Mouse (Mus musculus) intestine, embryonic 16.5 days (tissue): Measurements from ENCODE around the gene Cacna1a. TPM values are rescaled to one million over a fixed set of nuclear protein-coding genes. Genes with fewer than 3 reads are reported as not detected.

Experiments used
- ATAC-seq: fragments of 200-750 bp; cut with Nextera tagmentation; 2 replicates; pipeline ENCODE4 v1.8.0; 2017; ENCODE audit warnings: moderate TSS enrichment, moderate library complexity
- H3K27ac ChIP-seq: fragments of 300-500 bp; sonication (generic); 2 replicates; pipeline ENCODE4 v1.5.1; 2014; ENCODE audit warnings: mild to moderate bottlenecking, low read length
- H3K27me3 ChIP-seq: fragments of 300-500 bp; sonication (generic); replicated peaks from 2 replicates; pipeline ENCODE4 v1.6.1; 2014; ENCODE audit warnings: low read length, control low read depth, mixed read lengths; ENCODE audit not compliant: control insufficient read depth, insufficient read depth
- H3K36me3 ChIP-seq: fragments of 300-500 bp; sonication (generic); 2 replicates; pipeline ENCODE4 v1.6.1; 2014; ENCODE audit warnings: low read length, control low read depth; ENCODE audit not compliant: control insufficient read depth, insufficient read depth
- H3K4me1 ChIP-seq: fragments of 300-500 bp; sonication (generic); 2 replicates; pipeline ENCODE4 v1.6.1; 2014; ENCODE audit warnings: low read length, control low read depth, mixed read lengths; ENCODE audit not compliant: control insufficient read depth, insufficient read depth
- H3K4me2 ChIP-seq: fragments of 300-500 bp; sonication (generic); 2 replicates; pipeline ENCODE4 v1.6.1; 2014; ENCODE audit warnings: low read depth, low read length, control low read depth
- H3K4me3 ChIP-seq: fragments of 300-500 bp; sonication (generic); 2 replicates; pipeline ENCODE4 v1.5.1; 2014; ENCODE audit warnings: mild to moderate bottlenecking, low read length
- H3K9ac ChIP-seq: fragments of 300-500 bp; sonication (generic); 2 replicates; pipeline ENCODE4 v1.6.1; 2014; ENCODE audit warnings: low read depth, low read length
- H3K9me3 ChIP-seq: fragments of 300-500 bp; sonication (generic); 2 replicates; pipeline ENCODE4 v1.6.1; 2016; ENCODE audit warnings: low read length, control low read depth; ENCODE audit not compliant: control insufficient read depth
- WGBS: fragments of 180-500 bp; shearing (Covaris S2); extraction: QIAGEN DNeasy Blood & Tissue Kit; methylation state at CpG from one replicate; pipeline ENCODE4 v1.1.7; 2014; 5-methylcytosine and 5-hydroxymethylcytosine counted together
- polyA plus RNA-seq: library from polyadenylated mRNA; unstranded; fragments of >200 nt; fragmentation: Nextera tagmentation; extraction: Ambion mirVana; gene quantifications from 2 replicates; pipeline ENCODE4 v1.2.1, GENCODE M21; 2015

The Cacna1a gene
- polyA plus RNA-seq, 1 experiment from 2014 or later, result 2.5 TPM

- H3K36me3 ChIP-seq, result no peaks in the 10 kb centered on the region
- H3K27ac ChIP-seq, result no peak overlapping the region
- ATAC-seq, result peak; percentile 82
- H3K27me3 ChIP-seq, result no peaks in the 10 kb centered on the region
- H3K9me3 ChIP-seq, result no peaks in the 10 kb centered on the region
- peaks cover 4% of the 10 kb centered on the region; the same call in 1 of the 2 replicates for H3K4me1 ChIP-seq
- 21% methylated on average over 20 of the region's 20 CpGs for WGBS
- H3K9ac ChIP-seq, result peak overlapping the region; percentile 48
- 0 out of 2 replicates have a peak overlapping the region, but pooled peaks have one; percentile 30 for H3K4me2 ChIP-seq
- H3K4me3 ChIP-seq, result no peak overlapping the region
Measured at GRCm38 (mm10) chr8:84357631-84358371, 30.4 kb upstream of the Cacna1a start.

- no peaks in the 10 kb centered on the region for H3K9me3 ChIP-seq
- H3K9ac ChIP-seq, result no peak overlapping the region
- 19% methylated on average over 23 of the region's 23 CpGs for WGBS
- H3K27ac ChIP-seq, result no peak overlapping the region
- no peaks in the 10 kb centered on the region for H3K4me1 ChIP-seq
- no peak overlapping the region for H3K4me3 ChIP-seq
- no peak for ATAC-seq
- H3K4me2 ChIP-seq, result no peak overlapping the region
- H3K27me3 ChIP-seq, result no peaks in the 10 kb centered on the region
- H3K36me3 ChIP-seq, result no peaks in the 10 kb centered on the region
Measured at GRCm38 (mm10) chr8:84363428-84364134, 24.7 kb upstream of the Cacna1a start.

GRCm38 (mm10) chr8:84365197-84365596, 23.0 kb upstream of the Cacna1a start:
- no peaks in the 10 kb centered on the region for H3K36me3 ChIP-seq
- WGBS, result 87% methylated on average over 1 of the region's 1 CpGs
- ATAC-seq, result no peak
- H3K27ac ChIP-seq, result no peak overlapping the region
- H3K4me3 ChIP-seq, result no peak overlapping the region
- no peak overlapping the region for H3K4me2 ChIP-seq
- H3K9ac ChIP-seq, result no peak overlapping the region
- H3K4me1 ChIP-seq, result no peaks in the 10 kb centered on the region
- no peaks in the 10 kb centered on the region for H3K9me3 ChIP-seq
- no peaks in the 10 kb centered on the region for H3K27me3 ChIP-seq

DNA sequence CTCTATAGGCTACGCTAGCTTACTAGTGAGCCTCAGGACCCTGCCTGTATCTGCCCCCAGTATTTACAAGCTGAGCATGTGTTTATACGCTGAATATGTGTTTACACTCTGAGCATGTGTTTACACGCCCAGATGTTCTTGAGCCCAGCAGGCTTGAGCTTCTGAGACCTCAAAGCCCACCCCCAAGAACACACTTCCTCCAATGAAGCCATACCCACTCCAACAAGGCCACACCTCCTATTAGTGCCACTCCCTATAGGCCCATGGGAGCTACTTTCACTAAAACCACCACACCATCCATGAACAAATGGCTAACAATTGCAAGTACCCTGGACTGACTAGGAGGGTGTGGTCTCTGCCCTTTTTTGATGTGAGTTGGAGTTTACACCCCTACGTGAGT, 17.3 kb upstream of the Cacna1a start:
- no peak overlapping the region for H3K4me2 ChIP-seq
- peak; percentile 53 for ATAC-seq
- H3K4me3 ChIP-seq, result no peak overlapping the region
- H3K9ac ChIP-seq, result no peak overlapping the region
- H3K36me3 ChIP-seq, result no peaks in the 10 kb centered on the region
- WGBS, result 56% methylated on average over 4 of the region's 4 CpGs
- no peaks in the 10 kb centered on the region for H3K9me3 ChIP-seq
- no peak overlapping the region for H3K27ac ChIP-seq
- no peaks in the 10 kb centered on the region for H3K4me1 ChIP-seq
- H3K27me3 ChIP-seq, result no peaks in the 10 kb centered on the region

GRCm38 (mm10) chr8:84375038-84375437, 13.2 kb upstream of the Cacna1a start:
- WGBS, result 43% methylated on average over 5 of the region's 5 CpGs
- H3K27me3 ChIP-seq, result no peaks in the 10 kb centered on the region
- no peak overlapping the region for H3K4me3 ChIP-seq
- H3K36me3 ChIP-seq, result no peaks in the 10 kb centered on the region
- H3K27ac ChIP-seq, result no peak overlapping the region
- H3K4me2 ChIP-seq, result no peak overlapping the region
- H3K9ac ChIP-seq, result no peak overlapping the region
- no peaks in the 10 kb centered on the region for H3K9me3 ChIP-seq
- ATAC-seq, result no peak
- no peaks in the 10 kb centered on the region for H3K4me1 ChIP-seq

- Histone ChIP-seq H3K9ac (no peak overlapping the region), H3K9me3 (no peaks in the 10 kb centered on the region), H3K36me3 (no peaks in the 10 kb centered on the region), H3K4me3 (no peak overlapping the region), H3K4me1 (no peaks in the 10 kb centered on the region), H3K4me2 (no peak overlapping the region), H3K27me3 (no peaks in the 10 kb centered on the region), H3K27ac (no peak overlapping the region)
- no peak for ATAC-seq
- 82% methylated on average over 5 of the region's 5 CpGs for WGBS
Measured at GRCm38 (mm10) chr8:84375803-84376202, 12.4 kb upstream of the Cacna1a start.

GRCm38 (mm10) chr8:84376564-84376963, 11.7 kb upstream of the Cacna1a start:
- WGBS, result 74% methylated on average over 6 of the region's 6 CpGs
- no peak overlapping the region for H3K9ac ChIP-seq
- no peaks in the 10 kb centered on the region for H3K27me3 ChIP-seq
- H3K4me3 ChIP-seq, result no peak overlapping the region
- no peak overlapping the region for H3K4me2 ChIP-seq
- no peak overlapping the region for H3K27ac ChIP-seq
- no peaks in the 10 kb centered on the region for H3K9me3 ChIP-seq
- no peaks in the 10 kb centered on the region for H3K36me3 ChIP-seq
- ATAC-seq, result no peak
- H3K4me1 ChIP-seq, result no peaks in the 10 kb centered on the region

DNA sequence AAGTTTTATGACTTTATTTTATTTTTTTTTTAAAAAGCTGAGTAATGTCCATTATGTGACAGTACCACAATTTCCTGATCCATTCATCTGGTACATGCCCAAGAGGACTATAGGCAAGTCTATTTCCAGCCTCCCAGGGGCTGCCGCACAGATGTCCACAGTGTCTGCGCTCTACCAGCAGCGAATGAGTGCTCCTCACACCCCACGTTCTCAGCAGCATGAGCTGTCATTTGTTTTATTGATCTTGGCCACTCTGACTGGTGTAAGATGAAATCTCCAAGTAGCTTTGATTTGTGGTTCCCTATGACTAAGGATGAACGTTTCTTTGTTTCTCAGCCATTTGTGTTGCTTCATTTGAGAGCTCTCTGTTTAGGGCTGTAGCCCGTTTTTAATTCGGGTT, 6.6 kb upstream of the Cacna1a start:
- ATAC-seq, result no peak
- Histone ChIP-seq H3K9ac (no peak overlapping the region), H3K36me3 (no peaks in the 10 kb centered on the region), H3K27me3 (no peaks in the 10 kb centered on the region), H3K27ac (no peak overlapping the region), H3K4me1 (no peaks in the 10 kb centered on the region), H3K4me2 (no peak overlapping the region), H3K9me3 (no peaks in the 10 kb centered on the region), H3K4me3 (no peak overlapping the region)
- WGBS, result 75% methylated on average over 7 of the region's 7 CpGs

DNA sequence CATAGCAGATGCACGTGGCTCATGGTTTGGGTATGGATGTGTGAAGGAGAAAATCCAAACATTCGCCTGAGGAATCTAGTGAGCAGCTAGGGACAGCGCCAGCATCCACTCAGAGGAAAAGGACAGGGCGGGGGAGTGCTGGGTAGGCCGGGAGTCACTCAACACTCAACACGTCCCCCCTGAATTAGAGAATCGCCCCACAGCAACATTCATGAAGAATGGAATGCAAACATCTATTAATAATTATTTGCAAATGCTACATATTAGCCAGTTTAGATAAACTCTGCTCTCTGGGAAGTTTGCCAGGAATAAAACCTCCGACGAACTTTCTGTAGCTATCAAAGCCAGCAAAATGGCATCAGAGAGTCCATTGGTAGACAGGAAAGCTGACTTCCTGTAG, 533 bp downstream of the Cacna1a start:
- Histone ChIP-seq H3K4me3 (no peak overlapping the region), H3K9ac (no peak overlapping the region), H3K27ac (peak overlapping the region; percentile 72), H3K4me2 (no peak overlapping the region), H3K4me1 (peaks cover 12% of the 10 kb centered on the region), H3K36me3 (no peaks in the 10 kb centered on the region), H3K27me3 (no peaks in the 10 kb centered on the region), H3K9me3 (no peaks in the 10 kb centered on the region)
- peak; percentile 71; the same call in 1 of the 2 replicates for ATAC-seq
- 38% methylated on average over 9 of the region's 9 CpGs for WGBS
